Mouse (Mus musculus) kidney, postnatal 0 days (tissue): ENCODE results near the gene Gm826. TPM values are rescaled to one million over a fixed set of nuclear protein-coding genes. Genes with fewer than 3 reads are reported as not detected.
A peak's percentile ranks its signal among the peaks of the same experiment; 100 is the strongest.

ENCODE experiments used
- ATAC-seq: fragments of 200-750 bp; cut with Nextera tagmentation; replicated peaks from 2 replicates; pipeline ENCODE4 v1.8.0; 2017; ENCODE audit warnings: low read depth, moderate number of reproducible peaks, moderate TSS enrichment, moderate library complexity; ENCODE audit not compliant: low FRiP score
- DNase-seq: peaks from one replicate; pipeline ENCODE4 v3.0.0-alpha.2; 2016; ENCODE audit warnings: low spot score
- H3K27ac ChIP-seq: fragments of 300-500 bp; sonication (generic); 2 replicates; pipeline ENCODE4 v1.5.1; 2014; ENCODE audit warnings: mild to moderate bottlenecking
- H3K27me3 ChIP-seq: fragments of 300-500 bp; sonication (generic); 2 replicates; pipeline ENCODE4 v1.6.1; 2014; ENCODE audit warnings: low read length, mixed read lengths; ENCODE audit not compliant: insufficient read depth
- H3K36me3 ChIP-seq: fragments of 300-500 bp; sonication (generic); 2 replicates; pipeline ENCODE4 v1.6.1; 2014; ENCODE audit warnings: low read length, mixed read lengths; ENCODE audit not compliant: insufficient read depth
- H3K4me1 ChIP-seq: fragments of 300-500 bp; sonication (generic); replicated peaks from 2 replicates; pipeline ENCODE4 v1.6.1; 2014; ENCODE audit warnings: antibody characterized with exemption, low read length, mixed read lengths; ENCODE audit not compliant: insufficient read depth
- H3K4me2 ChIP-seq: fragments of 300-500 bp; sonication (generic); 2 replicates; pipeline ENCODE4 v1.6.1; 2014; ENCODE audit warnings: mild to moderate bottlenecking, low read length, moderate library complexity, mixed read lengths
- H3K4me3 ChIP-seq: fragments of 300-500 bp; sonication (generic); replicated peaks from 2 replicates; pipeline ENCODE4 v1.5.1; 2014; ENCODE audit warnings: low read depth, low read length
- H3K9ac ChIP-seq: fragments of 300-500 bp; sonication (generic); 2 replicates; pipeline ENCODE4 v1.6.1; 2014; ENCODE audit warnings: low read depth, low read length
- H3K9me3 ChIP-seq: fragments of 300-500 bp; sonication (generic); replicated peaks from 2 replicates; pipeline ENCODE4 v1.6.1; 2016; ENCODE audit warnings: low read length, inconsistent platforms, mixed read lengths
- CTCF ChIP-seq: IDR thresholded peaks from 2 replicates; pipeline ENCODE4 v1.5.1; 2016; ENCODE audit warnings: antibody characterized with exemption, low read depth, mild to moderate bottlenecking, moderate library complexity
- WGBS: fragments of 180-500 bp; shearing (Covaris S2); extraction: QIAGEN DNeasy Blood & Tissue Kit; methylation state at CpG from one replicate; pipeline ENCODE4 v1.1.7; 2014; 5-methylcytosine and 5-hydroxymethylcytosine counted together
- polyA plus RNA-seq: library from polyadenylated mRNA; unstranded; fragments of >200 nt; fragmentation: Nextera tagmentation; extraction: Ambion mirVana; gene quantifications from 2 replicates; pipeline ENCODE4 v1.2.1, GENCODE M21; 2015

Gm826 gene
- polyA plus RNA-seq, 1 experiment from 2014 or later = 0.49 TPM

DNA sequence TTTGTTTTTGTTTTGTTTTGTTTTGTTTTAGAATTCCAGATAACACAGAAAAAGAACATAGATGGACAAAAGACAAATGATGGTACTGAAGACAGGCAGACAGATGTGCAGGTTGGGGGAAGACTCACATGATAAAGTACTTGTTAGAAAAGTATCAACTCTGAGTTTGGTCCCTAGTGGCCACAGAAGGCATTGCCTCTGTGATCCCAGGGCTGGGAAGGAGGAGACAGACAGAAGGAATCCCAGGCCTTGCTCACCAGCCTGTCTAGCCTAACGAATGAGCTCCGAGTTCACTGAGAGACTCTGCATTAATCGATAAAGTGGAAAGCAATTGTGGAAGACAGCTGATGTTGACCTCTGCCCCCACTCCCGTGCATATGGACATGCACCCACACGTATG lies 22.2 kb upstream of the Gm826 start:
- no peaks in the 10 kb centered on the region for H3K4me1 ChIP-seq
- peaks cover 23% of the 10 kb centered on the region for H3K27me3 ChIP-seq
- 60% methylated on average over 5 of the region's 5 CpGs for WGBS
- H3K9ac ChIP-seq = no peak overlapping the region
- no peak overlapping the region for H3K27ac ChIP-seq
- no peaks in the 10 kb centered on the region for H3K9me3 ChIP-seq
- H3K36me3 ChIP-seq = no peaks in the 10 kb centered on the region
- DNase-seq = no peak
- no peak overlapping the region for H3K4me3 ChIP-seq
- peak; percentile 62 for TF ChIP-seq CTCF
- ATAC-seq = no peak
- no peak overlapping the region for H3K4me2 ChIP-seq

DNA sequence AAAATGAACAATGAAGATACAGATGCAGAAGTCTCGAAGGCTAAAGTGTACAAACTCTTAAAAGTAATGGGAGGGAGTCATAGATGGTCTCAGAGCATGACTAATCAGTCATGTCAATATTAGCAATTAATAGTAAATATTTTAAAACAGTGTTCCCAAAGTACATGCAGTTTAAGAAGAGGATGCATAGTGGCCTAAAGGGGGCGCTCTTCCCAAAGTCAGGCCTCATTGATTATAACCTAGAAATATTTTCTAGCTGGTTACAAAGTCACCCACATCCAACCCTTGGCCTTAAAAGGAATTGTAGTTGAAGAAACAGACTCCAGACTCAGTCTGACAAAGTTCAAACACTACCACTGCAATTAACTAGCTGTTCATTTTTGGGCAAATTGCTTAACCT lies 20.4 kb upstream of the Gm826 start:
- Histone ChIP-seq H3K4me2 (no peak overlapping the region), H3K9ac (no peak overlapping the region), H3K36me3 (no peaks in the 10 kb centered on the region), H3K9me3 (no peaks in the 10 kb centered on the region), H3K4me1 (no peaks in the 10 kb centered on the region), H3K27ac (no peak overlapping the region), H3K4me3 (no peak overlapping the region), H3K27me3 (peaks cover 7% of the 10 kb centered on the region)
- 73% methylated on average over 2 of the region's 2 CpGs for WGBS
- DNase-seq (no peak), ATAC-seq (no peak)
- peak; percentile 34 for TF ChIP-seq CTCF

DNA sequence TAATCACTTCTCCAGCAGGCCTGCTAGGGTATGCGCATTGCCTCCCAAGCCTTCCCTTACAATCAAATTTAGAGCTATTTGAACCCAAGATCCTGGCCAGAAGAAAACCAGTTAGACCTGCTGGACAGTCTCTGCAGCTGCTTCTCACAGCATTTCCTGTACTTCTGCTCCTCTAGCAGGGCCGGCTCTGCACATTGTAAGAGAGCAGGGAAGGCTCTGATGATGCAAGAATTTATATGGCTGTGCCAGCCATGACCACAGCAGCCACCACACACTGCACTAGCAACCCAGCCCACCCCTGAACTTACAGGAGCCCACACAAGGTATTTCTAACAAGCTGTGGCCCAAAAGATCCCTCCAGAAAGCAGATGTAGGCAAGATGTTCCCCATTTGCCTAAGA lies 19.6 kb upstream of the Gm826 start:
- DNase-seq = no peak
- Histone ChIP-seq H3K9me3 (no peaks in the 10 kb centered on the region), H3K4me2 (no peak overlapping the region), H3K4me1 (peaks cover 4% of the 10 kb centered on the region; the same call in 1 of the 2 replicates), H3K36me3 (no peaks in the 10 kb centered on the region), H3K4me3 (no peak overlapping the region), H3K27me3 (0 out of 2 replicates have a peak, but pooled peaks cover 3% of the 10 kb centered on the region), H3K27ac (no peak overlapping the region), H3K9ac (no peak overlapping the region)
- no peak for TF ChIP-seq CTCF
- WGBS = 45% methylated on average over 2 of the region's 2 CpGs
- no peak for ATAC-seq

DNA sequence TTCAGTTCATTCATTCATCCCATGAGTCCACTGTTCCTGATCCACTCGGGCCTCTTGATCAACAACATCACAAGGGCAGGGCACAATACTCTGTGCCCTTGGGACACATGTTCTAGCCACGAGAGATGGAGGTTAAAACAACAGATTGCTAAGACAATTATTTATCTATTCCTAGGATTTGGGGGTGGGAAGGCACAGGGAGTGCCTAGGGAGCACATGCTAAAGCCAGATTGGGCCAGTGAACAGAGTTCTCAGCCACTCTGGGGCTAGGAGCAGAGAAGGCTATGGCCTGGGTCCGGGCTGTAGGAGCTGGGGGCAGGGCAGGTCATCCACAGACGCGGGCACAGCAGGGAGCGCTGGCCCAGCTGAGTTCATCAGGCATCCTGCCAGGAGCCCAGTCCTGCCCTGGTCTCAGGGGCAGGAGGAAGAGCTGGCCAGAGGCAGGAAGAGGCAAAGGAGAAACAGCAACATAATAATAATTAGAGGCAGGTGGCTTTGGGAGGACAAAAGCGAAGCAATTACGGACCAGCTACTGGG lies 17.1 kb upstream of the Gm826 start:
- Histone ChIP-seq H3K9ac (no peak overlapping the region), H3K27ac (no peak overlapping the region), H3K36me3 (no peaks in the 10 kb centered on the region), H3K27me3 (no peaks in the 10 kb centered on the region), H3K4me1 (peaks cover 4% of the 10 kb centered on the region; the same call in 1 of the 2 replicates), H3K4me3 (no peak overlapping the region), H3K4me2 (no peak overlapping the region), H3K9me3 (no peaks in the 10 kb centered on the region)
- ATAC-seq (no peak), DNase-seq (no peak)
- TF ChIP-seq CTCF = no peak
- 38% methylated on average over 8 of the region's 8 CpGs for WGBS

DNA sequence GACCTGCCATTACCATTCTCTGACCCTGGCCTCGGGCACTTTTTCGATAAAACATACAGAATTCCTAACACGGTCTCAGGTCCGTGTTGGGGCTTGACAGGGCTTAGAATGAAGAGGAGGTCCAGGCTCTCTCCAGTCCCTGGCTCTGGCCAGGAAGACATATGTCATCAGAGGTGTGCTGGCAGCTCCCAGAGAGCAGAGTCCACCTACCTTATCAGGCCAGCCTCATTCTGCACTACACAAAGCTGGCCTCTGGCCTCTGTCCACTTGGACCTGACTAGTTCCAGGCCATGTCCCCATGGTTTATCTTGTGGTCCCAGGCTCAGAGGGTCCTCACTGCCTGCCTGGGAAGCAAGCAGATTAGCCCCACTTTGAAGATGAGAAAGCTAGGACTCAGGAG lies 15.6 kb upstream of the Gm826 start:
- DNase-seq (no peak), ATAC-seq (no peak)
- TF ChIP-seq CTCF = no peak
- Histone ChIP-seq H3K4me1 (peaks cover 4% of the 10 kb centered on the region; the same call in 1 of the 2 replicates), H3K9me3 (no peaks in the 10 kb centered on the region), H3K4me3 (no peak overlapping the region), H3K27ac (no peak overlapping the region), H3K4me2 (no peak overlapping the region), H3K27me3 (no peaks in the 10 kb centered on the region), H3K36me3 (no peaks in the 10 kb centered on the region), H3K9ac (no peak overlapping the region)
- 47% methylated on average over 4 of the region's 4 CpGs for WGBS

DNA sequence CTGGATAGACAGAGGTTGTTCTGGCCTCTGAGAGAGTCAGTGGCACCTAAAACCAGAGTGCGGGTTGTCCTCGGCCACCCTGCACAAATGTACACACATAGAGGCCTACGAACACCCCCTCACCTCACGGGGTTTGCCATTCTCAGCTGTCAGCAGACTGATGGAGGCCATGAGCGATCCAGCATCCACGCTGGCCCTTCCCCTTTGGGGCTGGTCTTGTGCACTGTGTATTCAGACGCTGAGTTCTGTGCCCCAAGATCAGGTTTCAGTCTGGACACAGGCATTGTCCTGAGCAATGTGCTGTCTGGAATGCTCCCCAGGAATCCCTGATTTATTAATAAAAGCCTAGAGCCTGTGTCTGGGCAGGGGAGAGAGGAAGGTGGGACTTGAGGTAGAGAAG lies 14.8 kb upstream of the Gm826 start:
- no peak for TF ChIP-seq CTCF

DNA sequence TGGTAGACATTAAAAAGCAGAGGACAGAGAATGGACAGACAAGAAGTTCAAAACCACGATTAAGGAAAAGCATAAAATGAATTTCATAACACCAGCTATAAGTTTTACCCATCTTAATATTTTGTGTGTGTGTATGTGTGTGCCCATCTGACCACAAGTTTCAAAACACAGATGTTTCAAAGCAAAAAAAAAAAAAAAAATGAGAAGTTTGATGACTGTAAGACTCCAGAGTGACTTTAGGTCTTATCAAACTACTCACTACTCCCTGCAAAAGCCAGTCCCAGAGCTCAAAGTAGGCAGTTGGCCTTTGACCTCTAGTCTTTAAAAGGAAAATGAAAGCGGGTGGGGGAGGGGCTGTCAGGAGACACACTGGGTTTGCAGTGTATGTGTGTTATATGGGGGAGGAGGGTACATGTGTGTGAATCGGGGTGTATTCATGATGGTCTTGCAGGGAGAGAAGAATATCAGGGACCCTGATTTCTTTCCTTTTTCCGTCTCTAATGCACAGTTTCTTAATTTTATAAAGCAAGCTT lies 14.2 kb upstream of the Gm826 start:
- Histone ChIP-seq H3K27me3 (no peaks in the 10 kb centered on the region), H3K27ac (no peak overlapping the region), H3K36me3 (no peaks in the 10 kb centered on the region), H3K4me2 (no peak overlapping the region), H3K4me1 (peaks cover 4% of the 10 kb centered on the region; the same call in 1 of the 2 replicates), H3K9ac (no peak overlapping the region), H3K4me3 (no peak overlapping the region), H3K9me3 (no peaks in the 10 kb centered on the region)
- TF ChIP-seq CTCF = no peak
- no peak for DNase-seq
- 58% methylated on average over 4 of the region's 4 CpGs for WGBS
- no peak for ATAC-seq

More for the DNA sequence above, 14.8 kb upstream of the Gm826 start:
- H3K9ac ChIP-seq = no peak overlapping the region
- DNase-seq = no peak
- no peaks in the 10 kb centered on the region for H3K9me3 ChIP-seq
- H3K4me3 ChIP-seq = no peak overlapping the region
- H3K4me1 ChIP-seq = peaks cover 4% of the 10 kb centered on the region; the same call in 1 of the 2 replicates
- no peaks in the 10 kb centered on the region for H3K27me3 ChIP-seq
- no peak overlapping the region for H3K4me2 ChIP-seq
- H3K36me3 ChIP-seq = no peaks in the 10 kb centered on the region
- no peak for ATAC-seq
- no peak overlapping the region for H3K27ac ChIP-seq
- WGBS = 44% methylated on average over 7 of the region's 7 CpGs
